Mouse (Mus musculus): ENCODE results near the gene Bfsp2.

GRCm38 (mm10) chr9:103459839-103460238 is 20.4 kb downstream of the Bfsp2 start:
- no peak for TF ChIP-seq POLR2A (IDR thresholded peaks at IDR 0.05; ENCODE audit: borderline replicate concordance, low read depth, low read length)
- no peak for TF ChIP-seq CTCF (IDR thresholded peaks at IDR 0.05; ENCODE audit: low read depth, low read length)

Measured in bone marrow macrophage, adult 2 months (primary cell).